Mouse (Mus musculus) cortical plate, adult 2 months (tissue): ENCODE results near the gene B4galt3.
"Not testable (repeated sequence)": the region's sequence is repeated elsewhere in the genome, so short reads cannot be mapped to it uniquely, and the experiment has no call there.

Experiments used
- CTCF ChIP-seq: fragments of 200-500 bp; IDR thresholded peaks from 2 replicates; pipeline ENCODE4 v1.5.1; 2011; ENCODE audit warnings: mild to moderate bottlenecking, control low read depth, low read length; ENCODE audit not compliant: insufficient read depth; ENCODE audit errors: extremely low read depth
- POLR2A ChIP-seq: fragments of 200-500 bp; IDR thresholded peaks from 2 replicates; pipeline ENCODE4 v1.6.1; 2011; ENCODE audit warnings: mild to moderate bottlenecking, low read length, control low read depth; ENCODE audit not compliant: insufficient read depth; ENCODE audit errors: extremely low read depth

DNA sequence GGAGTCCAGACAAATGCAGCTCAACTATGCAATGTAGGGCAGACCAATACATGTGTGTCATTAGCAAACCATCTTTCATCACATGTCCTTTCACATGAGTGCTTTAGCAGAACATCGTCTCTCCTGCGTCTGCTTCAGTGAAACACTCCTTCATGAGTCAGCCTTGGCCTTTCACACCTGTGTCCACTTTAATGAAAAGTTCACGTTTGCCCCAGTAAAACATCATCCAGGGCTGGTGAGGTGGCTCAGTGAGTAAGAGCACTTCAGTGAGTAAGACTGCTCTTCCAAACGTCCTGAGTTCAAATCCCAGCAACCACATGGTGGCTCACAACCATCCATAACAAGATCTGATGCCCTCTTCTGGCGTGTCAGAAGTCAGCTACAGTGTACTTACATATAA lies 36.0 kb downstream of the B4galt3 start:
- TF ChIP-seq CTCF, POLR2A: not testable (repeated sequence)
